Mouse (Mus musculus) adrenal gland (tissue): Measurements from ENCODE around the gene Hist1h2bq.
"Not testable (repeated sequence)": the region's sequence is repeated elsewhere in the genome, so short reads cannot be mapped to it uniquely, and the experiment has no call there.

Source experiments
- intact Hi-C: fragments of 180-260 bp; cut with DNase I; formaldehyde crosslinking; loops from one replicate; pipeline ENCODE4 v1.15.1; 2025
- microRNA-seq, 2 experiments: library from miRNA; unstranded; fragments of <30 nt; microRNA quantifications; one replicate each; pipeline ENCODE4; 2019

The Hist1h2bq gene

DNA sequence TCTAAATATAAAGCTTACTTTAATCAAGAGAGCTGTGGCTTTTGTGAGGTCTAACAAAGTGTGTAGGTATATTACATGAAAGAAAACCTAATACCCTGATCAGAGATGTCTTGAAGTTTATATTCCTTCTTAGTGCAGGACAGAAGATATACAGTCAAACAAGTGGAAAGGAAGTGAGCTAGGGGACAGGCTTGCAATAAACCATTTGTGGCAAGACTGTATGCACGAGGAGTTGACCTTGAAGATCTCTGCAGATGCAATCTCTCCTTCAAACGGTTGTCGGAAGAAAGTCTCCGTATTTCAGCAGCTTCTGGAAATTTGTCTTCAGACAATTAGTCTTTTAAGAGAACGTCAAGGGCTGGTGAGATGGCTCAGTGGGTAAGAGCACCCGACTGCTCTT lies 20.1 kb downstream of the Hist1h2bq start:
- intact Hi-C loops = no loop called here

DNA sequence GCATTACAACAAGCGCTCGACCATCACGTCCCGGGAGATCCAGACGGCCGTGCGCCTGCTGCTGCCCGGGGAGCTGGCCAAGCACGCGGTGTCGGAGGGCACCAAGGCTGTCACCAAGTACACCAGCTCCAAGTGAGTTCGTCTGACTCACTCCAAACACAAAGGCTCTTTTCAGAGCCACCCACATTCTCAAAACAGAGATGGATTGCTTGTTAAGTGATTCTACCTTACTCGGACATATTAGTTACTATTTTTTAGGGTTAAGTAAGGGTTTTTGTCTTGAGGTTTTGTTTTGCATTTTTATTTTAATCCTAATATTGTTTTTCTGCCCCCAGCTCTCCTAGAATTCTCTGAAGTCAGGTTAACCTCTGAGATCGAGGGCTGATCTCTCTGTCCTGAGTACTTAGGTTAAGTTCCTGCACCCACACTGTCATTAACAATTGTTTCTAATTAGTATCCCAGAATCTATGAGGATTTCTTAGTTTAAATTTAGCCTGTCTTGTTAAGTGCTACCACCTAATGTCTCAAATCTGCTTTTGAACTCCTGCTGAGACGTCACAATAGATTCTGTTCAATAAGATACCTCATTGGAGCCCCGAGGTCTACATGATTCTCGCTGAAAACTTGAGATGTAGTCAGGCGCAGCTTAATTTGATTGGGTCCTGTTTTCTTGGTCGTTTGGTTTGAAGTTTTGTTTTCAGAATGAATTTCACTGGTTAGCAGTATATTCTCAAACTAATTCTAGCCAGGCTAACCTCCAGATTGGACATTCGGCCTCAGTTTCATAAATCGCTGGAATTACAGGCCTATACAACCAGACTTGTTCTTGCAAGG lies 22.0 kb downstream of the Hist1h2bq start:
- intact Hi-C loops = no loop called here

DNA sequence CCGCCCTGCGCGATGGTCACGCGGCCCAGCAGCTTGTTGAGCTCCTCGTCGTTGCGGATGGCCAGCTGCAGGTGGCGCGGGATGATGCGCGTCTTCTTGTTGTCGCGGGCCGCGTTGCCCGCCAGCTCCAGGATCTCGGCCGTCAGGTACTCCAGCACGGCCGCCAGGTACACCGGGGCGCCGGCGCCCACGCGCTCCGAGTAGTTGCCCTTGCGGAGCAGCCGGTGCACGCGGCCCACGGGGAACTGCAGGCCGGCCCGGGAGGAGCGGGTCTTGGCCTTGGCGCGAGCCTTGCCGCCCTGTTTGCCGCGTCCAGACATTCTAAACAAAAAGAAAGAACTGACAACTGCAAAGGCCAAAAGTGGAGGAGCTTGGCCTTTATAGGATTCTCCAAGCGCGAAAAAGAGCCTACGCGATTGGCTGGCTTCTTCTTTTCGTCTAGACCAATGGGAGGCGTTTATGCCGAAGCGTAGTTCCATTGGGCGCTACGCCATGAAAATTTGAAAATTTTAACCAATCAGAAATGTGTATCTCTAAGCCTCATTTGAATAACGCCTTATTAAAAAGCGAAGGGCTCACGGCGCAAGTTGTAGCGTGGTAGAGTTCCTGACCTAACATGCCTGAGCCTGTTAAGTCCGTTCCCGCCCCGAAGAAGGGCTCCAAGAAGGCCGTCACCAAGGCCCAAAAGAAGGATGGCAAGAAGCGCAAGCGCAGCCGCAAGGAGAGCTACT lies 22.9 kb downstream of the Hist1h2bq start, which contains the start of the genes Hist1h2an and Hist1h2bp:
Hist1h2an (minus strand) TSS at position 320 of the 731 bp plus-strand sequence.
Hist1h2bp (plus strand) TSS at position 563 of the 731 bp plus-strand sequence.
- intact Hi-C loops = not testable (repeated sequence)

DNA sequence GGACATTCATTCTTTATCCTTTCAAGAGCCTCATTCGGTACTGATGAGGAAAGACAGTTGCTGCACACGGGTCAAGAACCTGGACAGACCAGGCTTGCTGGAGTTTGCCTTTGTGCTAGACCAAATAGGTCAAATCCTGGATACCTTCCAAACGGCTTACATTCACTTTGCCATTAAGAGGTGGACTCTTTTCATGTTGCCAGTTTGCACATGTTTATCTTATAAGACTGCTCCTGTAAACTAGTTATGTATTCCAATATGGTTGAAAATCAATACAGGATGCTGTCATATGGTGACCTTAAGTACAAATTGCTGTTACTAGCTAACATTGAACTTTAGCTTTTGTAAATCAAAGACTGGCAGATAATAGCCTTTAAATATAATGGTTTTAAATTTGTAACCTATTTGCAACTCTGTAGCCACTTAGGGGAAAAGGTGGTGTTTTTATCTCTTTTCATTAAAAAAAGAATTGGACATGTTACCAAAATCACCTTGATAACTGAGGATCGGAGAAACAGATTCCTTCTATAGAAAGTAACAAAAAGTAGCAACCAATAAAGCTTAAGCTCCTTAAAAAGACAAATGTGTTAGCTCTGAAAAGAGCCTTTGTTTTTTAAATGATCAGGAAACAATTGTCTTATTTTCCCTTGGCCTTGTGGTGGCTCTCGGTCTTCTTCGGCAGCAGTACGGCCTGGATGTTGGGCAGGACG lies 23.7 kb downstream of the Hist1h2bq start:
- intact Hi-C loops = no loop called here

DNA sequence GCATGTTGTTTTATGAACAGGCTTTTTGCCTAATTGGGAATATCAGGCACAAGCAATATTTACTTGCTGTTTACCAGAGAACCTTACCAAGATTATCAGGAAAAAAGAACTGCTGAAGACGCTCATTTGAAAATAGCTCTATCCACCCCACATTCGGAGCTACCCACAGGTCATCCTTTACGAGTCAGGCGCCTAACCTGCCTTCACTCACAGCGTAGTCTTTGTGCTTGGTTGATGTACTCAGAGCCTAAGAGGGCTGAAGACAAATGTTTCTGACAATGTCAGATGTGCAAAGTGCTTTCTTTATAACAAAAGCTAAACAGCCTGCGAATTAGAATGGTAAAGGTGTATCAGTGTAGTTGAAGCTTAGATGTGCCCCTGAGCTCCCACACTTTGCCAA lies 25.7 kb downstream of the Hist1h2bq start:
- intact Hi-C loops = no loop called here

DNA sequence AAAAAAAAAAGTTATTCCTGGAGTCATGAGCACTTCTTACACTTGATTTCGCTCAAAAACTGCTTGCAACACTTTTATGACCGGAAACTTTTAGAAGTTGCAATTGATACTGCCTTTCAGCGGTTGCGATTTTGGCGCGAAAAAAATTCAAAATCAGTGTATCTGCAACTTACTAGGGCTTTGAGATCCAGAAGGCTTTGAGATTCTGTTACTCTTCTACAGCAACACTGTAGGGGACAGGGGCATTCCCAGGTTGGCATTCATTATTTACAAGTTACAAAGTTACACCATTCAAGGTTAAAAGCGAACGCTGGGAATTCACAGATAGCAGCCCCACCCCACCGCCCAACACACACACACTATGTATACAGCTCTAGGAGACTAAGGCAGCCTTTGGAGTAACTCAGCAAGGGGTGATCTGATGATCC lies 26.2 kb downstream of the Hist1h2bq start:
- intact Hi-C loops = no loop called here

DNA sequence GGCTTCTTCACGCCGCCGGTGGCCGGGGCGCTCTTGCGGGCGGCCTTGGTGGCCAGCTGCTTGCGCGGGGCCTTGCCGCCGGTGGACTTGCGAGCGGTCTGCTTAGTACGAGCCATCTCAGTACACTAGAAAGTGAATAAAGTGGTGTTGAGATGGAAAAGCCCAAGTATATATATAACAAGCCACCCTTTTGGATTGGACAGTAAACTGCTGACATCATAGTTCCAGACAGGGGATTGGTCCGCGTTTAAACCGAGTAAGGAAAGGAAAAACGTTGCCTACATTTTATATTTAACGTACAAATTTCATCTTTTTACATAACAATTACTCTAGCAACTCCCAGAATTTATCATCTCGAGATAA lies 26.8 kb downstream of the Hist1h2bq start, which contains the start of gene Hist1h3i:
Hist1h3i (minus strand) TSS at position 116 of the 363 bp plus-strand sequence.
- intact Hi-C loops = no loop called here

DNA sequence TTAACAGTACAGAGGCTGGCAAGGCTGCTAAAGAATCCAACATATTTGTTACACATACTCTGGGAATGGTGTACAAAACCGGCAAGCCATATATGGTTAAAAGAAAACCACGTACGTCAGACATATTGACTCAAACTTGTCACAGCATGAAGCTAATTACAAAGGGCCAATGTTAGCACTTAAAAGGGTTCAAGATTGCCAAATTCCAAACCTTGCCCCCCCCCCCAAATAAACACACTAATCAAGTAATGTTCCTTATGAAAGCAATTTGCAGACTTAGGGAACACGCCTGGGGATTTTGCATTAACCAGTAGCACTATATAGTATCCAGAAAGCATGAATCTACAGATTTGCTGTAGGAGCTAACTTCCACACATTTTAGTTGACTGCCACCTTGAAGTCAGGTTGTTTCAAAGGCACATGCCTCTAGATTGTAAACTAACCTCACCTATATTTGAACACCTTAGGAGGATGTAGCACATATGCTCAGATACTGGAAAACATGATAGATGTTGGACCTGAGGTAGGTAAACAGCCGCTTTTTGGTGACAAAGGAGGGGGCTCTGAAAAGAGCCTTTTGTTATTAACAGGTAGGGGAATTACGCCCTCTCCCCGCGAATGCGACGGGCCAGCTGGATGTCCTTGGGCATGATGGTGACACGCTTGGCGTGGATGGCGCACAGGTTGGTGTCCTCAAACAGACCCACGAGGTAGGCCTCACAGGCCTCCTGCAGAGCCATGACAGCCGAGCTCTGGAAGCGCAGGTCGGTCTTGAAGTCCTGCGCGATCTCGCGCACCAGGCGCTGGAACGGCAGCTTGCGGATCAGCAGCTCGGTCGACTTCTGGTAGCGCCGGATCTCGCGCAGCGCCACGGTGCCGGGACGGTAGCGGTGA lies 27.4 kb downstream of the Hist1h2bq start:
- intact Hi-C loops = not testable (repeated sequence)

DNA sequence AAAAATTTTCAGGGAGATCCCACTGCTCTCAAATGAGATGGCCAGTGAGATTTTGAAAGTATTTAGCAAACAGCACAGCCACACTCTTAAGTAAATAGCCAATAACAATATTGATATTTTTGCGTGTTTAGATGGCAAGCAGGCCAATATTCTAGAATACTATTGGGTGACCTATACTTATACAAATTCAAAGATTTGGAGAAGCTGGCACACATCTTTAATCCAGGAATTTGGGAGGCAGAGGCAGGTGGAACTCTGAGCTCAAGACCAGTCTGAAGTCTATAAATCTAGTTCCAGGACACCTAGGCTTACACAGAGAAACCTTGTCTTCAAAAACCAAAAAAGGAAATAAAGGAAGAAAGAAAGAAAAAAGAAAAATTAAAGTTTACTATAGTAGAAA lies 28.4 kb downstream of the Hist1h2bq start:
- intact Hi-C loops = no loop called here

DNA sequence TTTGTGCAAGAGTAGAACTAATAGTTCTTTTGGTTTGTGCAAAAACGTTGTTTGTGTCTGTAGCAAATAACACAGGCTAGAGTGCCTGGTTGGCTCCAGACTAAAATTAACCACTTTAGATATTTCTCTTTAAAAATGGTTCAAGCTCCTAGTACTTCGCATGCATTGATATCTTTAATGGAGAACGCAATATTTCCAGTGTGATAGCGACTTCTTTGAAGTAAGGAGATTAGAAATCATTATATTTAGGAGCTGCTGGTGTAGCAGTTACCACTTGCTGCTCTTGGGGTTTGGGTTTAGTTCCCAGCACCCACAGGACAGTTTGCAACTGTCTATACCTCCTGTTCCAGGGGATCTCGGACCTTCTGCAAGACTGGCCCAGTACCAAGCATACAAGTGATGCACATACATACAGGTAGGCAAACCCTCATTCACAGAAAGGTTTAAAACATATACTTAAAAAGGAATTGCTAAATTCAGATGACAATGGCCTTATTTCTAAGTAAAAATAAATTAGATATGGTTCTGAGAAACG lies 28.9 kb downstream of the Hist1h2bq start:
- intact Hi-C loops = no loop called here

DNA sequence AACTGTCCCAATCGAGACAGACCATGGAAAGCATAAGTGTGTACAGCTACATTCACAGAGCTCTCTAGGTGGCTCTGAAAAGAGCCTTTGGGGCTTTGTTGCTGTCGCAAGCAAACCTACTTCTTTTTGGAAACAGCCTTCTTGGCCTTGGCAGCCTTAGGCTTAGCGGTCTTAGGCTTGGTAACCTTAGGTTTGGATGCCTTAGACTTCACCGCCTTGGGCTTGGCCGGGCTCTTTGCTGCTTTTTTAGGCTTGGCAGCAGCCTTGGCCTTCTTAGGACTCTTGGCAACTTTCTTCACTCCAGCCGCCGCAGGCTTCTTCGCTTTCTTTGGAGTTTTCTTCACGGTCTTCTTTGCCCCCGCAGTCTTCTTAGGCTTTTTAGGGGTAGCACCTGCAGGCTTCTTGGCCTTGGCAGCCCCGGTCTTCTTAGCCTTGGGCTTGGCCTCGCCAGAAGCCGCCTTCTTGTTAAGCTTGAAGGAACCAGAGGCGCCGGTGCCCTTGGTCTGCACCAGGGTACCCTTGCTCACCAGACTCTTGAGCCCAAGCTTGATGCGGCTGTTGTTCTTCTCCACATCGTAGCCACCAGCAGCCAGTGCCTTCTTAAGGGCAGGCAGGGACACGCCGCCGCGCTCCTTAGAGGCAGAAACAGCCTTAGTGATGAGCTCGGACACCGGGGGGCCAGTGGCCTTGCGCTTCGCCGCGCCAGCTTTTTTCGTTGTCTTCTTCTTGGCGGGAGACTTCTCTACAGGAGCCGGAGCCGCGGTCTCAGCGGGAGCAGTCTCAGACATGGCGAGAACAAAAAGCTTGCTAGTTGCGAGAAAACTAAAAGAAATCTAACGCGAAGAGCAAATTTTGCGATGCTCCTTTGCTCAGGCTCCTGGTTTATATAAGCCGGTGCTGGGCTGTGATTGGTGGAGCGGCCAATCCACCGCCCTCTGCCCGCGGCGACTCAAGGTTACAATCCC lies 29.9 kb downstream of the Hist1h2bq start, which contains the start of gene Hist1h1b:
Hist1h1b (minus strand) TSS at position 859 of the 965 bp plus-strand sequence.
- intact Hi-C loops = no loop called here

DNA sequence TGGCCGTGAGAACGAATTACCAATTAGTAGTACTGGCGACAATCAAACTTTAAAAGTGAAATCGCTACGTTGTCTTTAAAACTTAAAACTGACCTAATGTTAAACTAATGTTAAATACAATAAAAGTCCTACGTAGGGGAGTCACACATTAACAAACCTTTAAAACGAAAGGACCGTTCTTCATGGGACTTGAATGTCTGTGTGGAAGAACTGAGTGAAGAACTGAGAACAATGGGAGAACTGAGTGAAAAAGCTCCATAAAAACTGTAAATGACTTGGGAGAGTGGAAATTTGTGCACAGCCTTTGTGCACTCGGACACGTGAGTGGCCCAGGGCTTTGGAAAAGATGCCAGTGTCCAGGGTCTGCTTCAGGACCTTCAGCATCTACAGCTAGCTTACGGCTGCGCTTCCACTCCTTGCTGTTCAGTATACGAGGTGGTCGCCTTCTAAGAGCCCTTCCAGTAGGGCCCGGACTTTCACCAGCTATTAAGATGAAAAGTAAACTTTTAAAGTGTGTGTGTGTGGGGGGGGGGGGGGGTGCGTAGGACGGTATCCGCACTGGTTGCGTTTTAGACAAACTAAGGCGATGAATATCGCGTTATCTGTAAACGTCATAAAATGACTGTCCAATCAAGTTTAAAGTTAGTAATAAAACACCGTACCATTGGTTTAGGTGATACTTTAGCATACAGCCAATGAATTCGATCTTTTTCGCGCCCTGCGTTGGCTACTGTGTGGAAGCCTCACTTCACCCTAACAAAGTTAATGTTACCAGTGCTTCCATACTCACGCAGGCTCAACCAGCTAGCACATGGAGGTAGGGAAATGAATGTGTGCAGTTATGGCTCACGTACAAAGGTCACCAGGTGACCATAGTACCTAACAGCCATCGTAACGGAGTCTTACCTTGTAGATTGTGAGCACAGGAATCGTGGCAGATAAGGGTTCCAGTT lies 30.9 kb downstream of the Hist1h2bq start:
- intact Hi-C loops = no loop called here

Small RNAs within 50 kb of the gene (microRNA-seq; reads per million reads assigned to microRNA genes)
- gene Gm19658 (0 reads per million in 2 experiments), gene Gm44346 (0 reads per million in 2 experiments), gene Gm44466 (0 reads per million in 2 experiments)
